Mouse (Mus musculus): Measurements from ENCODE around the gene Ahcy. TPM values are rescaled to one million over a fixed set of nuclear protein-coding genes. Genes with fewer than 3 reads are reported as not detected.
"Not testable (repeated sequence)": the region's sequence is repeated elsewhere in the genome, so short reads cannot be mapped to it uniquely, and the experiment has no call there.

Ahcy gene
- 32.9 and 34.1 TPM in 2 replicates for polyA plus RNA-seq (2014; fragmentation: Nextera tagmentation; extraction: Ambion mirVana)

GRCm38 (mm10) chr2:155073978-155074765 is at the start of gene Ahcy:
TSS of gene Ahcy (minus strand) at chr2:155074497.
- H3K4me3 ChIP-seq (replicated peaks; ENCODE audit: low read length): peak within 1 kb of the TSS; percentile 58
- H3K27me3 ChIP-seq (ENCODE audit: control insufficient read depth, insufficient read depth, low read length): no peaks in the 10 kb centered on the region
- ATAC-seq (ENCODE audit: low FRiP score) (peak; percentile 96), DNase-seq (ENCODE audit: low spot score) (peak; percentile 86)
- H3K9ac ChIP-seq: peak within 1 kb of the TSS; percentile 82
- peak within 1 kb of the TSS; percentile 83 for H3K27ac ChIP-seq
- peak within 1 kb of the TSS; percentile 70 for H3K4me2 ChIP-seq (replicated peaks)
- H3K9me3 ChIP-seq (ENCODE audit: control insufficient read depth, low read length): no peaks in the 10 kb centered on the region
- peaks cover 22% of the 10 kb centered on the region for H3K4me1 ChIP-seq (replicated peaks; ENCODE audit: control insufficient read depth, insufficient read depth, low read length)
- WGBS: under 1% methylated on average over 56 of the region's 56 CpGs
- no peaks in the 10 kb centered on the region for H3K36me3 ChIP-seq (replicated peaks; ENCODE audit: control insufficient read depth, insufficient read depth)

GRCm38 (mm10) chr2:155115216-155115830 is 41.0 kb upstream of the Ahcy start:
- Histone ChIP-seq H3K27me3 (ENCODE audit: control insufficient read depth, insufficient read depth, low read length) (no peaks in the 10 kb centered on the region), H3K36me3 (replicated peaks; ENCODE audit: control insufficient read depth, insufficient read depth) (no peaks in the 10 kb centered on the region), H3K4me2 (replicated peaks) (no peak overlapping the region), H3K4me3 (replicated peaks; ENCODE audit: low read length) (no peak overlapping the region), H3K27ac (no peak overlapping the region), H3K9ac (no peak overlapping the region), H3K4me1 (replicated peaks; ENCODE audit: control insufficient read depth, insufficient read depth, low read length) (no peaks in the 10 kb centered on the region), H3K9me3 (ENCODE audit: control insufficient read depth, low read length) (no peaks in the 10 kb centered on the region)
- ATAC-seq (ENCODE audit: low FRiP score) (no peak), DNase-seq (ENCODE audit: low spot score) (no peak)
- 72% methylated on average over 7 of the region's 7 CpGs for WGBS

DNA sequence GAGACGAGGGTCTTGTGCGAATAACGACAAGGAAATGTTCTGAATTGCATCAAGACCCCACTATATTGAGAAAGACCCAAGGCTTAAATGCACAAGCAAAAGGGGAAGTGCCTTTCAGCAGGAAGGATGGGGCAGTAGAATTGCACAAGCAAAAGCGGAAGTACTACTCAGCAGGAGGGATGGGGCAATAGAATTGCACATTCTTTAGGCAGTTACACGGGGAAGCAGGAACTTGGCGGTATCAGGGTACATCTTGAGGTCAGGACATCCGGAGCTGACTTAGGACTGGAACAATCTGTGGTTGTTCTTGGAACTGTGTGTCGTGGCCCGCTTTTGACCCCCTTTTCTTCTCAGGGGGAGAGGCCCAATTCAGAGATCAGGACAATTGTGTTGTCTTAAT is 33.0 kb upstream of the Ahcy start:
- not testable (repeated sequence) for H3K36me3 ChIP-seq (replicated peaks; ENCODE audit: control insufficient read depth, insufficient read depth); H3K4me1 ChIP-seq (replicated peaks; ENCODE audit: control insufficient read depth, insufficient read depth, low read length); ATAC-seq (ENCODE audit: low FRiP score); H3K4me2 ChIP-seq (replicated peaks); H3K9ac ChIP-seq; H3K9me3 ChIP-seq (ENCODE audit: control insufficient read depth, low read length); H3K27me3 ChIP-seq (ENCODE audit: control insufficient read depth, insufficient read depth, low read length); H3K27ac ChIP-seq; DNase-seq (ENCODE audit: low spot score); H3K4me3 ChIP-seq (replicated peaks; ENCODE audit: low read length)
- WGBS: 86% methylated on average over 9 of the region's 9 CpGs

- ATAC-seq (ENCODE audit: low FRiP score): no peak
- H3K27me3 ChIP-seq (ENCODE audit: control insufficient read depth, insufficient read depth, low read length): no peaks in the 10 kb centered on the region
- no peak overlapping the region for H3K4me3 ChIP-seq (replicated peaks; ENCODE audit: low read length)
- H3K9ac ChIP-seq: no peak overlapping the region
- H3K9me3 ChIP-seq (ENCODE audit: control insufficient read depth, low read length): no peaks in the 10 kb centered on the region
- DNase-seq (ENCODE audit: low spot score): no peak
- H3K36me3 ChIP-seq (replicated peaks; ENCODE audit: control insufficient read depth, insufficient read depth): no peaks in the 10 kb centered on the region
- no peaks in the 10 kb centered on the region for H3K4me1 ChIP-seq (replicated peaks; ENCODE audit: control insufficient read depth, insufficient read depth, low read length)
- H3K27ac ChIP-seq: no peak overlapping the region
- no peak overlapping the region for H3K4me2 ChIP-seq (replicated peaks)
- 60% methylated on average over 6 of the region's 6 CpGs for WGBS
These were observed 29.3 kb upstream of the Ahcy start for GRCm38 (mm10) chr2:155103607-155104006.

GRCm38 (mm10) chr2:155101761-155102181 is 27.5 kb upstream of the Ahcy start:
- H3K4me2 ChIP-seq (replicated peaks): no peak overlapping the region
- H3K4me3 ChIP-seq (replicated peaks; ENCODE audit: low read length): no peak overlapping the region
- 76% methylated on average over 6 of the region's 6 CpGs for WGBS
- no peaks in the 10 kb centered on the region for H3K4me1 ChIP-seq (replicated peaks; ENCODE audit: control insufficient read depth, insufficient read depth, low read length)
- H3K9me3 ChIP-seq (ENCODE audit: control insufficient read depth, low read length): no peaks in the 10 kb centered on the region
- DNase-seq (ENCODE audit: low spot score) (no peak), ATAC-seq (ENCODE audit: low FRiP score) (no peak)
- H3K27me3 ChIP-seq (ENCODE audit: control insufficient read depth, insufficient read depth, low read length): no peaks in the 10 kb centered on the region
- H3K36me3 ChIP-seq (replicated peaks; ENCODE audit: control insufficient read depth, insufficient read depth): no peaks in the 10 kb centered on the region
- no peak overlapping the region for H3K27ac ChIP-seq
- H3K9ac ChIP-seq: no peak overlapping the region

- no peak for ATAC-seq (ENCODE audit: low FRiP score)
- Histone ChIP-seq H3K4me3 (replicated peaks; ENCODE audit: low read length) (no peak overlapping the region), H3K4me2 (replicated peaks) (no peak overlapping the region), H3K9ac (no peak overlapping the region), H3K27me3 (ENCODE audit: control insufficient read depth, insufficient read depth, low read length) (no peaks in the 10 kb centered on the region), H3K27ac (no peak overlapping the region), H3K36me3 (replicated peaks; ENCODE audit: control insufficient read depth, insufficient read depth) (no peaks in the 10 kb centered on the region), H3K9me3 (ENCODE audit: control insufficient read depth, low read length) (no peaks in the 10 kb centered on the region), H3K4me1 (replicated peaks; ENCODE audit: control insufficient read depth, insufficient read depth, low read length) (no peaks in the 10 kb centered on the region)
- DNase-seq (ENCODE audit: low spot score): no peak
- WGBS: 87% methylated on average over 3 of the region's 3 CpGs
These were observed 26.5 kb upstream of the Ahcy start for GRCm38 (mm10) chr2:155100796-155101259.

DNA sequence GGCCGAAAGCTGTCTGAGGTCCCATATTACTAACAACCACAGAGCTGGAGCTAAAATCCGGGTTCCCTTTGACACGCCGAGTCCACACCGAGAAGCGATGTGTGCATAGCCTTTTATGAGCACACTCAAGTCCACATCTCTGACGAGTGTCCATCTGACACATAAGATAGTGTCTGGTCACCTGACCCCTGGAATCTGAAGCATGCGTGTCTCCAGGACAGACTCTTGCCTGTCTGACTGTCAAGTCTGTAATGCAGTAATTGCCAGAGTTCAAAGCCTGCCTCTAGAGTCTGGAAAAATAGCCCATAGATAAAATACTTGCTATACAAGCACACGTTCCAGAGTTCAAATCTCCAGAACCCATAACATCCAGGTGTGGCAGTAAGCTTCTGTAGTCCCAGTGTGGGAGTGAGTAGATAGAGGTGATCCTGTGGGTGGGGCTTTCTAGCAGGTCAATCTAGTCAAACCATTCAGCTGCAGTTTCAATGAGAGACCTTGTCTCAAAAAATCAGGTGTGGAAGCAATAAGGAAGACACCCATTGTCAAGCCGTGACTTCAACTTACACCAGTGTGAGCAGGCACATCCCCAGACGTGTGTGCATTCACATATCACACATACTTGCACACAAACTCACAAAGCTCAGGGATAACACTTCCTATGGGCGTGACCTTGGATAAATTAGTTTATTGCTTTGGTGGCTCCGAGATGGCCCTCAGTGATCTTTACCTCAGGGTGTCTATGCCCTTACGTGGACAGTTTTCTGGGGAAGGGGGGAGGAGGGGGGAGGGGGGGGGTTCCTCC is 25.9 kb upstream of the Ahcy start:
- DNase-seq (ENCODE audit: low spot score): no peak
- Histone ChIP-seq H3K4me2 (replicated peaks) (no peak overlapping the region), H3K27ac (no peak overlapping the region), H3K27me3 (ENCODE audit: control insufficient read depth, insufficient read depth, low read length) (no peaks in the 10 kb centered on the region), H3K36me3 (replicated peaks; ENCODE audit: control insufficient read depth, insufficient read depth) (no peaks in the 10 kb centered on the region), H3K9ac (no peak overlapping the region), H3K4me3 (replicated peaks; ENCODE audit: low read length) (no peak overlapping the region), H3K4me1 (replicated peaks; ENCODE audit: control insufficient read depth, insufficient read depth, low read length) (no peaks in the 10 kb centered on the region), H3K9me3 (ENCODE audit: control insufficient read depth, low read length) (no peaks in the 10 kb centered on the region)
- no peak for ATAC-seq (ENCODE audit: low FRiP score)
- WGBS: 90% methylated on average over 14 of the region's 14 CpGs

- Histone ChIP-seq H3K27me3 (ENCODE audit: control insufficient read depth, insufficient read depth, low read length) (no peaks in the 10 kb centered on the region), H3K9me3 (ENCODE audit: control insufficient read depth, low read length) (no peaks in the 10 kb centered on the region), H3K36me3 (replicated peaks; ENCODE audit: control insufficient read depth, insufficient read depth) (no peaks in the 10 kb centered on the region), H3K9ac (no peak overlapping the region), H3K4me1 (replicated peaks; ENCODE audit: control insufficient read depth, insufficient read depth, low read length) (no peaks in the 10 kb centered on the region), H3K4me3 (replicated peaks; ENCODE audit: low read length) (no peak overlapping the region), H3K4me2 (replicated peaks) (no peak overlapping the region), H3K27ac (no peak overlapping the region)
- WGBS: 69% methylated on average over 7 of the region's 7 CpGs
- ATAC-seq (ENCODE audit: low FRiP score) (no peak), DNase-seq (ENCODE audit: low spot score) (no peak)
These were observed 25.1 kb upstream of the Ahcy start for GRCm38 (mm10) chr2:155099421-155099820.

- Histone ChIP-seq H3K27me3 (ENCODE audit: control insufficient read depth, insufficient read depth, low read length) (no peaks in the 10 kb centered on the region), H3K36me3 (replicated peaks; ENCODE audit: control insufficient read depth, insufficient read depth) (no peaks in the 10 kb centered on the region), H3K27ac (no peak overlapping the region), H3K4me3 (replicated peaks; ENCODE audit: low read length) (no peak overlapping the region), H3K4me2 (replicated peaks) (no peak overlapping the region), H3K9ac (no peak overlapping the region), H3K9me3 (ENCODE audit: control insufficient read depth, low read length) (no peaks in the 10 kb centered on the region), H3K4me1 (replicated peaks; ENCODE audit: control insufficient read depth, insufficient read depth, low read length) (no peaks in the 10 kb centered on the region)
- ATAC-seq (ENCODE audit: low FRiP score) (no peak), DNase-seq (ENCODE audit: low spot score) (no peak)
- 82% methylated on average over 9 of the region's 9 CpGs for WGBS
These were observed 24.6 kb upstream of the Ahcy start for GRCm38 (mm10) chr2:155098720-155099380.

Data from hindbrain, embryonic 14.5 days (tissue).